Mouse (Mus musculus) frontal cortex, postnatal 10 days (tissue): ENCODE results near the gene Ppm1a.
"Not testable (repeated sequence)": the region's sequence is repeated elsewhere in the genome, so short reads cannot be mapped to it uniquely, and the experiment has no call there.

Experiments
- DNase-seq, 2 experiments: peaks; one replicate each; pipeline ENCODE4 v3.0.0; 2022; ENCODE audit warnings: low spot score in 2 of 2, mixed read lengths in 1 of 2

The Ppm1a gene

GRCm38 (mm10) chr12:72761649-72762261, 4.5 kb downstream of the Ppm1a start:
- peak; percentile 46 to 64 for DNase-seq

GRCm38 (mm10) chr12:72762502-72762901, 5.2 kb downstream of the Ppm1a start:
- no peak for DNase-seq

GRCm38 (mm10) chr12:72763156-72763555, 5.9 kb downstream of the Ppm1a start:
- no peak for DNase-seq

- DNase-seq = no peak
These were observed 10.6 kb downstream of the Ppm1a start for GRCm38 (mm10) chr12:72767809-72768208.

GRCm38 (mm10) chr12:72768230-72768629, 11.0 kb downstream of the Ppm1a start:
- DNase-seq = no peak

- DNase-seq = no peak
These were observed 12.4 kb downstream of the Ppm1a start for GRCm38 (mm10) chr12:72769546-72770230.

- no peak for DNase-seq
These were observed 13.9 kb downstream of the Ppm1a start for GRCm38 (mm10) chr12:72771153-72771552.

GRCm38 (mm10) chr12:72771711-72772110, 14.5 kb downstream of the Ppm1a start:
- DNase-seq = no peak

GRCm38 (mm10) chr12:72773921-72774320, 16.7 kb downstream of the Ppm1a start:
- no peak for DNase-seq

- no peak for DNase-seq
These were observed 20.0 kb downstream of the Ppm1a start for GRCm38 (mm10) chr12:72777244-72777643.

GRCm38 (mm10) chr12:72780136-72780535, 22.9 kb downstream of the Ppm1a start:
- DNase-seq = no peak

GRCm38 (mm10) chr12:72782786-72783185, 25.5 kb downstream of the Ppm1a start:
- not testable (repeated sequence) for DNase-seq

GRCm38 (mm10) chr12:72785183-72785930, 28.1 kb downstream of the Ppm1a start:
- no peak for DNase-seq

GRCm38 (mm10) chr12:72786551-72786950, 29.3 kb downstream of the Ppm1a start:
- DNase-seq = no peak

- no peak for DNase-seq
These were observed 29.7 kb downstream of the Ppm1a start for GRCm38 (mm10) chr12:72786986-72787385.

- no peak for DNase-seq
These were observed 33.3 kb downstream of the Ppm1a start for GRCm38 (mm10) chr12:72790538-72790937.

- DNase-seq = no peak
These were observed 35.3 kb downstream of the Ppm1a start for GRCm38 (mm10) chr12:72792320-72793091.

- no peak for DNase-seq
These were observed 36.7 kb downstream of the Ppm1a start for GRCm38 (mm10) chr12:72793983-72794382.

- no peak for DNase-seq
These were observed 52.5 kb downstream of the Ppm1a start for GRCm38 (mm10) chr12:72809798-72810197.

- DNase-seq = no peak
These were observed 54.3 kb downstream of the Ppm1a start for GRCm38 (mm10) chr12:72811588-72811987.

- no peak for DNase-seq
These were observed 63.7 kb downstream of the Ppm1a start for GRCm38 (mm10) chr12:72820940-72821431.

- no peak for DNase-seq
These were observed 64.3 kb downstream of the Ppm1a start for GRCm38 (mm10) chr12:72821589-72821988.
